Mouse (Mus musculus): ENCODE results near the gene Ermard. TPM values are rescaled to one million over a fixed set of nuclear protein-coding genes. Genes with fewer than 3 reads are reported as not detected.

Ermard gene
- polyA plus RNA-seq, 1 experiment, result 13.4 TPM

DNA sequence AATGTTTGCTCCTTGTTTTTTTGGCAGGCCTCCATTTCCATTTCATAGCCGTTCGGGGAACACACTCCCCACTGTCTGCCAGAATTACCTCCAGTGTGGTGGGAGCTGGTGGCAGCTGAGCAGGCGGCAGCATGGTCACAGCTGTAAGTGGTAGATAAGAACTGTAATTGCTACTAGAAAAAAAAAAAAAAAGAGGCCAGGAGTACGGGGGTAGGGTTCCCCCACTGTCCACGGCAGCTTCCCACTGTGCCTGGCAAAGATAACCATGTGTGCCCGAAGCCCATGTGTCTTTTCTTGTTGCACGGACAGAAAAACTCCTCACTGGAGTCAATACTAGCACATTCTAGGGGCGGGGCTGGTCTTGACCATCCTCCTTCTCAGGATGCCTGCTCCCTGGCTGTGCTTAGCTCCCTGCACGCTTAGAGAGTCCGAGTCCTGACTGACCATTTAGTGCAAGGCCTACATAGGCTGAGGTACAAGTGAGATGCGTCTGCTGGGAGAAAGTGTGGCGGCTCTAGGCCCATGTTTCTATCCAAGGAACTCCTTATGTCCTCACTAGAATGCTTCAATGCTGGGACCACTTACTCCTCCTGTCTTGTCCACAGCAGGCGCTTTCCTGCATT lies 43.3 kb downstream of the Ermard start:
- Histone ChIP-seq H3K27me3 (ENCODE audit: control insufficient read depth, insufficient read depth, insufficient read length) (no peaks in the 10 kb centered on the region), H3K4me3 (ENCODE audit: insufficient read depth, poor library complexity, severe bottlenecking) (no peak overlapping the region), H3K79me2 (ENCODE audit: control insufficient read depth, insufficient read depth) (no peaks in the 10 kb centered on the region), H3ac (ENCODE audit: control insufficient read depth, insufficient read length, low read depth) (no peak overlapping the region), H3K36me3 (ENCODE audit: control insufficient read depth, insufficient read depth) (no peaks in the 10 kb centered on the region), H3K79me3 (ENCODE audit: low read depth) (no peaks in the 10 kb centered on the region)
- no peak for TF ChIP-seq USF1 (IDR thresholded peaks at IDR 0.05; ENCODE audit: low read depth)
- TF ChIP-seq CEBPB (IDR thresholded peaks at IDR 0.05; ENCODE audit: low read depth), result no peak
- TF ChIP-seq MAX (IDR thresholded peaks at IDR 0.05), result no peak
- no peak for TF ChIP-seq MYOG (IDR thresholded peaks at IDR 0.05; ENCODE audit: control insufficient read depth, extremely low read depth, insufficient read length)
- TF ChIP-seq CTCF (IDR thresholded peaks at IDR 0.05; ENCODE audit: control insufficient read depth, insufficient read depth, insufficient read length), result no peak
- TF ChIP-seq FOSL1 (IDR thresholded peaks at IDR 0.05; ENCODE audit: insufficient read depth, low read length, poor library complexity, severe bottlenecking), result no peak
- TF ChIP-seq MYOD1 (IDR thresholded peaks at IDR 0.05; ENCODE audit: control insufficient read depth, insufficient read length, low read depth), result no peak

DNA sequence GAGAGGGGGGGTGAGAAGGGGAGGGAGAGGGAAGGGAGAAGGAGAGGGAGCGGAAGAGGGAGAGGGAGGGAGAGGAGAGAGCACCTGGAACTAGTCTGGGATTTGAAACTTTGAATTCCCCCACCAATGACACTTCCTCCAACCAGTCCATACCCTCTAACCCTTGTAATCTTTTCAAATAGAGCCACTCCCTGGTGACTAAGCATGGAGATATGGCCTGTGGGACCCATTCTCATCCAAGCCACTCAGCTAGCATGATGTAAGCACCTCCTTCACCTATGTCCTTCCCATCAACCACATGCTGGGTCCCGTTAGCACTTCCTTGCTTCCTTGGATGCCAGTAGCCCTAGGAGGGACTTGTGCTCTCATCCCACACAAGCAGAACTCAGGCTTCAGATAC lies 44.0 kb downstream of the Ermard start:
- no peak overlapping the region for H3K4me3 ChIP-seq (ENCODE audit: insufficient read depth, poor library complexity, severe bottlenecking)
- no peak overlapping the region for H3ac ChIP-seq (ENCODE audit: control insufficient read depth, insufficient read length, low read depth)
- H3K79me3 ChIP-seq (ENCODE audit: low read depth), result no peaks in the 10 kb centered on the region
- no peaks in the 10 kb centered on the region for H3K79me2 ChIP-seq (ENCODE audit: control insufficient read depth, insufficient read depth)
- TF ChIP-seq MYOG (IDR thresholded peaks at IDR 0.05; ENCODE audit: control insufficient read depth, extremely low read depth, insufficient read length) (no peak), FOSL1 (IDR thresholded peaks at IDR 0.05; ENCODE audit: insufficient read depth, low read length, poor library complexity, severe bottlenecking) (no peak), MYOD1 (IDR thresholded peaks at IDR 0.05; ENCODE audit: control insufficient read depth, insufficient read length, low read depth) (no peak), CEBPB (IDR thresholded peaks at IDR 0.05; ENCODE audit: low read depth) (no peak), USF1 (IDR thresholded peaks at IDR 0.05; ENCODE audit: low read depth) (no peak), MAX (IDR thresholded peaks at IDR 0.05) (no peak), CTCF (IDR thresholded peaks at IDR 0.05; ENCODE audit: control insufficient read depth, insufficient read depth, insufficient read length) (no peak)
- H3K27me3 ChIP-seq (ENCODE audit: control insufficient read depth, insufficient read depth, insufficient read length), result no peaks in the 10 kb centered on the region
- no peaks in the 10 kb centered on the region for H3K36me3 ChIP-seq (ENCODE audit: control insufficient read depth, insufficient read depth)

- Histone ChIP-seq H3K79me2 (ENCODE audit: control insufficient read depth, insufficient read depth) (no peaks in the 10 kb centered on the region), H3K79me3 (ENCODE audit: low read depth) (no peaks in the 10 kb centered on the region), H3K4me3 (ENCODE audit: insufficient read depth, poor library complexity, severe bottlenecking) (no peak overlapping the region), H3K36me3 (ENCODE audit: control insufficient read depth, insufficient read depth) (no peaks in the 10 kb centered on the region), H3K27me3 (ENCODE audit: control insufficient read depth, insufficient read depth, insufficient read length) (no peaks in the 10 kb centered on the region), H3ac (ENCODE audit: control insufficient read depth, insufficient read length, low read depth) (no peak overlapping the region)
- TF ChIP-seq MAX (IDR thresholded peaks at IDR 0.05) (no peak), MYOD1 (IDR thresholded peaks at IDR 0.05; ENCODE audit: control insufficient read depth, insufficient read length, low read depth) (peak; percentile 38)
These were observed 47.2 kb downstream of the Ermard start for GRCm38 (mm10) chr17:15088166-15088565.

DNA sequence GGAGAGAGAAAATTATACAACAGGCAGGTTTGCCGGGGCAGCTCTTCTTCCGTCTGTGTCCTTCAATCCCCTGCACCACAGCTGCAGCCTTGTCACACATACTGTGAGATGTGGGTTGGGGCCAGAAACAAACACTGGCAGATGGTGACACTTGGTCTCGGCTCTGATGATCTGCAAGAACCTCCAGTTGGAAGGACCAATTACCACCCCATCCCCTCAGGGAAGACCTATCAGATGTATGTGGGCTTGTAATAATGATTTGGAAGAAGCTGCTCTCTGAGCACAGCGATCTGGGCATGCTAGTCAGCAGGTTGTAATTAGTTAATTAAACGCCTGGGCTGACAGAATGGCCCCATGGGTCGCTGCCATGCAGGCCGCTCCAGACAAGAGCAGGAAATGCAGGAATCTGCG lies 47.6 kb downstream of the Ermard start:
- no peaks in the 10 kb centered on the region for H3K27me3 ChIP-seq (ENCODE audit: control insufficient read depth, insufficient read depth, insufficient read length)
- no peaks in the 10 kb centered on the region for H3K79me3 ChIP-seq (ENCODE audit: low read depth)
- H3K36me3 ChIP-seq (ENCODE audit: control insufficient read depth, insufficient read depth), result no peaks in the 10 kb centered on the region
- TF ChIP-seq MYOD1 (IDR thresholded peaks at IDR 0.05; ENCODE audit: control insufficient read depth, insufficient read length, low read depth) (no peak), CTCF (IDR thresholded peaks at IDR 0.05; ENCODE audit: control insufficient read depth, insufficient read depth, insufficient read length) (no peak), CEBPB (IDR thresholded peaks at IDR 0.05; ENCODE audit: low read depth) (no peak), MYOG (IDR thresholded peaks at IDR 0.05; ENCODE audit: control insufficient read depth, extremely low read depth, insufficient read length) (no peak), FOSL1 (IDR thresholded peaks at IDR 0.05; ENCODE audit: insufficient read depth, low read length, poor library complexity, severe bottlenecking) (no peak), USF1 (IDR thresholded peaks at IDR 0.05; ENCODE audit: low read depth) (no peak), MAX (IDR thresholded peaks at IDR 0.05) (no peak)
- no peak overlapping the region for H3K4me3 ChIP-seq (ENCODE audit: insufficient read depth, poor library complexity, severe bottlenecking)
- no peak overlapping the region for H3ac ChIP-seq (ENCODE audit: control insufficient read depth, insufficient read length, low read depth)
- H3K79me2 ChIP-seq (ENCODE audit: control insufficient read depth, insufficient read depth), result no peaks in the 10 kb centered on the region

GRCm38 (mm10) chr17:15091739-15092138 lies 50.7 kb downstream of the Ermard start:
- Histone ChIP-seq H3K79me2 (ENCODE audit: control insufficient read depth, insufficient read depth) (no peaks in the 10 kb centered on the region), H3K4me3 (ENCODE audit: insufficient read depth, poor library complexity, severe bottlenecking) (no peak overlapping the region), H3K36me3 (ENCODE audit: control insufficient read depth, insufficient read depth) (no peaks in the 10 kb centered on the region), H3K27me3 (ENCODE audit: control insufficient read depth, insufficient read depth, insufficient read length) (no peaks in the 10 kb centered on the region), H3ac (ENCODE audit: control insufficient read depth, insufficient read length, low read depth) (no peak overlapping the region), H3K79me3 (ENCODE audit: low read depth) (no peaks in the 10 kb centered on the region)
- TF ChIP-seq MYOD1 (IDR thresholded peaks at IDR 0.05; ENCODE audit: control insufficient read depth, insufficient read length, low read depth) (no peak), CTCF (IDR thresholded peaks at IDR 0.05; ENCODE audit: control insufficient read depth, insufficient read depth, insufficient read length) (no peak), MYOG (IDR thresholded peaks at IDR 0.05; ENCODE audit: control insufficient read depth, extremely low read depth, insufficient read length) (no peak), MAX (IDR thresholded peaks at IDR 0.05) (no peak), USF1 (IDR thresholded peaks at IDR 0.05; ENCODE audit: low read depth) (no peak), FOSL1 (IDR thresholded peaks at IDR 0.05; ENCODE audit: insufficient read depth, low read length, poor library complexity, severe bottlenecking) (no peak), CEBPB (IDR thresholded peaks at IDR 0.05; ENCODE audit: low read depth) (no peak)

GRCm38 (mm10) chr17:15093523-15093922 lies 52.5 kb downstream of the Ermard start:
- no peak for TF ChIP-seq CEBPB (IDR thresholded peaks at IDR 0.05; ENCODE audit: low read depth)
- no peak for TF ChIP-seq USF1 (IDR thresholded peaks at IDR 0.05; ENCODE audit: low read depth)
- TF ChIP-seq MYOD1 (IDR thresholded peaks at IDR 0.05; ENCODE audit: control insufficient read depth, insufficient read length, low read depth), result no peak
- TF ChIP-seq MYOG (IDR thresholded peaks at IDR 0.05; ENCODE audit: control insufficient read depth, extremely low read depth, insufficient read length), result no peak
- Histone ChIP-seq H3K79me3 (ENCODE audit: low read depth) (no peaks in the 10 kb centered on the region), H3K4me3 (ENCODE audit: insufficient read depth, poor library complexity, severe bottlenecking) (no peak overlapping the region)

More at GRCm38 (mm10) chr17:15093523-15093922, 52.5 kb downstream of the Ermard start:
- Histone ChIP-seq H3K36me3 (ENCODE audit: control insufficient read depth, insufficient read depth) (no peaks in the 10 kb centered on the region), H3K27me3 (ENCODE audit: control insufficient read depth, insufficient read depth, insufficient read length) (no peaks in the 10 kb centered on the region), H3ac (ENCODE audit: control insufficient read depth, insufficient read length, low read depth) (no peak overlapping the region), H3K79me2 (ENCODE audit: control insufficient read depth, insufficient read depth) (no peaks in the 10 kb centered on the region)
